Mouse (Mus musculus) fat pad, adult 2 months (tissue): ENCODE measurements at regions not wholly inside any gene's neighbourhood (a gene's known extent, or its start where the extent isn't known, plus 50 kb on each side); places are given as distances from the start of the nearest gene placed in this dataset.
A peak's percentile ranks its signal among the peaks of the same experiment; 100 is the strongest.

Experiments
- DNase-seq: peaks from one replicate; pipeline ENCODE4 v3.0.0-alpha.2; 2011; ENCODE audit warnings: low read depth, low spot score; ENCODE audit errors: extremely low read depth

GRCm38 (mm10) chr11:19455391-19456290 is 436.9 kb upstream of the Meis1 start:
- no peak for DNase-seq

- no peak for DNase-seq
These were observed 437.8 kb upstream of the Meis1 start for GRCm38 (mm10) chr11:19456577-19456976.

DNA sequence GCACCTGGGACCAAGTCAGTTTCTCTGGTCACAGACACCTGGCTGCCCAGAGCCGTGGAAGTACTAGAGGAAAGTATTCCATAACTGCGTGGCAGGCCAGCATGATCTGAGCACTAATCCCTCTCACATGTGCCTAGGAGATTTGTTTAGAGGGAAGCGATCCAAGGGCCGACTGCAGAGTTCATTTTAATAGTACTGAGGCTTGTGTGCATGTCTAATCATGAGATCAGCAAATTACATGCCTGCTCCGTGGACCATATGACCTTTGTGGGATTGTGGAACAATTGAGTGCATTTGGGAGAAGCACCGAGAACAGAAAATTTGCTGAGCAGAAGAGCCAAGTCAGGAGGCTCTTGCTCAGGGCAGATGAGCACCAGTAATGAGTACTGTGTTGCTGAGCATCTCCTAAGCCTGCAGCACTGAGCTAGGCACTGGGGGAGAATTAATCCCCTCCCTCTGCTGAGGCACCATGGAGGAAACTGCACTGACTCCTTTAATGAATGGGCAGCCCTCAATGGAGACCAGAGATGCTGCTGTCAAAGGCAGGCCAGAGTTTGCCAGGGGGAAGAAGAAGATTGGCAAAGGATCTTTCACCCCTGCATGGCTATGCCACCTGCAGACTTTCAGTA is 445.1 kb upstream of the Meis1 start:
- DNase-seq: no peak

DNA sequence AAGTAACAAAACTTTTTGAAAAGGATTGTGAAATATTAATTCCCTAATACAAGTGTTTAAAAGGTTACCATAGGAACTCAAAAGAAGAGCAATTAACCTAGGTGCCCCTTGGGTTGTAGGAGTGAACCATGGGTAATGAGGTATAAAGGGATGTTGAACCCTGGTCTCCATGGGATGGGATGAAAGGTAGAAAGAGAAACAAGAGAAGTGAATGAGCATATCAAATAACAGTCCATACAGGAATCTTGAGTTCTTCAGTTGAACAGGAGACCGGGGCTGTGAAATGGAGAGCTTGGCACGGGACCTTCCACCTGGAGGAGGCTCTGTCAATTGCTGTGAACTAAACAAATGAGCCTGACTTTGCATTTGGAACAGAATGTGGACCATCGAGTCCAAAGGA is 449.6 kb upstream of the Meis1 start:
- peak; percentile 19 for DNase-seq

DNA sequence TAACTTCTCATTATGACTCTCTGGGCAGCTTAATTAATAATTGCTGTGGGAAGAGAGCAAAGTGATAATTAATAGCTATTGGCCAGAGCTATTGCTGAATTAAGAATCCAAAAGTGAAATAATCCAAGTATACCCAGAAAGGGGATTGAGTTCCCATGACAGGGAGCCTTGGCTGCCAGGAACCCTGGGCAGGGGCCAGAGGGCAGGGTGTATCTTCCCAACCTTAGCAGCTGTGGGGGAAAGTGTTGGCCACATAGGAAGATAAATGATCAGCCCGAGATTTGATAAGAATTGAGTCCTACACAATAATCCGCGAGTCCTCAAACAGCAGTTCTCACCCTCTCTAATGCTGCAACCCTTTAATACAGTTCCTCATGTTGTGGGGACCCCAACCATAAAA is 450.0 kb upstream of the Meis1 start:
- no peak for DNase-seq

- no peak for DNase-seq
These were observed 452.0 kb upstream of the Meis1 start for GRCm38 (mm10) chr11:19470648-19471341.

GRCm38 (mm10) chr11:19475068-19475786 is 448.9 kb upstream of the Spred2 start:
- DNase-seq: no peak

GRCm38 (mm10) chr11:19493089-19493756 is 431.0 kb upstream of the Spred2 start:
- DNase-seq: no peak

DNA sequence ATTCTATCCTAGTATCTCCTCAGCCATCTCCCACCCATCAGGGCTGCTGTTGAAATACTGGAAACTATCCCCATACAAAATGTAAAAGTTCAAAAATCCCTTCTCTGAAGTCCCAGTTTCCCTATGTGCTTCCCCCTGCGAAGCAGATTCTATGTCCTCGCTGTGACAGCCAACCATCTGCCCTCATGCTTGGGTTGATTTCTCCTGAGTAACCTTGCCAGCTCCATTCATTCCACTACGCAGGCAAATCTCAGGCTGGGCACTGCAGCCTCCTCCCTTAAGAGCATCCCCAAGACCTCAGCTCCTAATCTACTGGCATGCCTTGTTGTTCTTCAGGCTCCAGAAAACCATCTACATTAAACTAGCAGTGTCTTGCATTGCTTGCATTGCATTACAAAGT is 402.5 kb upstream of the Spred2 start:
- DNase-seq: no peak

- no peak for DNase-seq
These were observed 400.2 kb upstream of the Spred2 start for GRCm38 (mm10) chr11:19523853-19524487.

DNA sequence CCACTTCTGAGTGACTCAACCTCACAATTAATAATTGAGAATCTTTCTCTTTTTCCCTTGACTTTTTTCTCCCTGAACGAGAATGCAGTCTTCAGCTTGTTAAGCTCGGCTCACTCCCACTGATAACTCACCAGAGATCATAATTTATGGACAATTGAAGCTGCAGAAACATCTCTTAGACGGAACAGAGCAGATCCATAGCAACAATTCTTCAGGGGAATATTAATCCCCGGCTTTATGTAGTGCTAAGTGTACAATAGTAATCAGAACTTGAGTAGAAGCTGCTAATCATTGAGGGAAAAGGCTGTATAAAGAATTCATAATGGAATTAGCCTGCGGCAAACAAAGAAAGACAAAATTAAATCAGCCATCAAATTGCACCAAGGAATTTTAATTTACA is 395.0 kb upstream of the Spred2 start:
- no peak for DNase-seq

DNA sequence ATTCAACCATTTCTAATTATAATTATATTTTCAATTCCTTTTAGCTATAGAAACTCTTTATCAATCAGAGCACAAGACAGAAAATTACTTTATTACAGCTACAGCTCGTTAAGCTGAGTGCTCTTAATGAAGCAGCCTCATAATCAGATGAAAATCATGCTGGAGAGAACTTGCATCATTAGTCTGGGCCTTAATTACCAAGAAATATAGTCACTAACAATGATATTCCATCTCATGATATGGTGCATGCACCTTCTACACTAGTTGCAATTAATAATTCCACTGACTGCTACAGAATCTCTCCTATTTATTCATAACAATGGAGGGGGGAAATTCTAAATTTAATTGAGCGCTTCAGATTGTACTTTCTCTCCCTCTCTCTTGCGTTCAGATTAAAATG is 393.5 kb upstream of the Spred2 start:
- no peak for DNase-seq

GRCm38 (mm10) chr11:19531255-19532003 is 392.7 kb upstream of the Spred2 start:
- no peak for DNase-seq

DNA sequence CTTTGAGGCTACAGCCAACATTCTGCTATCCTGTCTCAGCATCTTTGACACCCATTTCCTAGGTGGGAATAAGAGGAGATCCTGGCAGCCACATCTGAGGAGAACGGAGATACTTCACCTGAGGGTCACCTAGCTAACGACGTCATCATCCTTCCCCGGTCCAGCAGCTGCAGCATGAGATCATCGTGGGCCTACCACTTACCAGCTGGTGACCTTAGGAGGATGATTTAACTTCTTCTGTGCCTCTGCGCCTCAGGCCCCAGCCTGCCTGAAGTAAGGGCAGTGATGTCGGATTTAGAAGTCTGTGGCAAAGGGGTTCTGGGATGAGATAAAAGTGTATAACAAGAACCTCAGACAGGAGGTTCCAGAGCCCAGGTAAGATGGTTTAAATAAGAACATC is 391.3 kb upstream of the Spred2 start:
- no peak for DNase-seq

- DNase-seq: peak; percentile 13
These were observed 390.5 kb upstream of the Spred2 start for GRCm38 (mm10) chr11:19533701-19534100.

DNA sequence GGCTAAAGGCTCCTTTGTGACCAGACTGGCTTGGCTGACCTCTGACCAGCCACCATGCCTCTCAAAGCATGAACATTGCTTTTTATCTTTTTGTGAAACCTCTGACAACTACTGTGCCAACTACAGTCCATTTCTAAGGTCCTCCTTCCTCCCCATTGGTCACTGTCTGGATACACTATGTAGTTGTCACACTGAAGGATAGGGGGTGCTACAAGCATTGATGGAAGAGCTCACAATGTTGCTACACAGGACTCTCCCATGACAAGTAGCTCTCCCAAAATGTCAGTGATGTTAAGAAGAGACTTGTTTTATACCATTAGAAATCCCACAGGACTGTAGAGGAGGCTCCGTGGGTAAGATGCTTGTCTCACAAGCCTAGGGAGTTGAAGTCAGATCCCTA is 389.0 kb upstream of the Spred2 start:
- DNase-seq: no peak

DNA sequence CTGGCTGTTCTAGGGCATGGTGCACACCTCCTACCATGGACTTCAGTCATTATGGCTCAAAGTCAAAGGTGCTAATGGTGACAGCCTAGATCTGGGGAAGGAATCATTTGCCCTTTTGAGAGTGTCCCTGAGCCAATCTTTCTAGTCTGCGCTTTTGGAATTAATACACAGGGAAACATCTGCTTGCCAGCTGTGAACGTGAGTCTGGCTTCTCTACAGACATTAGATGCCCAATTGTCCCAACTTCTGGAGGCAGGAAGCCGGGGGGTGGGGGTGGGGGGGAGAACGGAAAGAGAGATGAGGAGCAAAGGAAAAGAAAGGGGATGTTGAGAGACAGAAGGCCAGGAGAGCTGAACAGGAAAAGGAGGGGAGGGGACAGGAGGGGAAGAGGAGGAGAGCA is 377.9 kb upstream of the Spred2 start:
- no peak for DNase-seq

DNA sequence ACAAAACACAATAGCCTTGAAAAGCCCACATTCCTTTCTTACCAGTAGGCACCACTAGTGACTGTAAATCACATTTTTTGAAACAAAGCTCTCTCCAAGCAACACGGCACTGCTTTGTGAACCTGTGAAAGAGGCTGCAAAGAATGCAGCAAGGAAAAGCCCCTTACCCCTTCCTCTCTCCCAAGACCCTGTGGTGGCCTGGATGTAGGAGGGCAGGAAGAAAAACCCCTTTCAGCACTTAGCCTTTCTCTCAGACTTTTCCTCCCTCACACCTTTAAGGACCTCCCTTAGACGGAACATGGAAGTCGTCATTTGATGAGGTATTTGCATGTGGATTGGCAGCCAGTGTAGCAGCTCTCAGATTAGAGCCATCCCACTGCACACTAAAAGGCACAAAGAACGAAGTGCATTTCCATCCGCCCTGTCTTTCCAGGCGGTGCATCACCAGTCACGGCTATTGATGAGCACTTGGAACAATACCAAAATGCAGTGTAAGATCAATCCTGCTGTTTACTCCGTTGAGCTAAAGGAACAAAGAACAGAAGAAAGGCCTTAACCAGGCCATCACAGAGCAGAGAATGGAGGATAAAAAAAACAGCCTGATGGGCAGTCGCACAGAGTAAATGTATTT is 369.7 kb upstream of the Spred2 start:
- no peak for DNase-seq
